Mouse (Mus musculus) thymus, postnatal 36 days (tissue): ENCODE data around the gene Bcap31.
A peak's percentile ranks its signal among the peaks of the same experiment; 100 is the strongest.
"Not testable (repeated sequence)": the region's sequence is repeated elsewhere in the genome, so short reads cannot be mapped to it uniquely, and the experiment has no call there.

Experiments
- DNase-seq, 2 experiments: peaks; one replicate each; pipeline ENCODE4 v3.0.0; 2022; ENCODE audit warnings: mixed read lengths in 2 of 2

Gene Bcap31

GRCm38 (mm10) chrX:73716109-73716661 is at the start of gene Bcap31, which contains the start of gene Abcd1:
TSS of gene Bcap31 (minus strand) at chrX:73716175.
TSS of gene Abcd1 (plus strand) at chrX:73716597.
- DNase-seq, result peak; percentile 95 to 97

- DNase-seq, result no peak
These were observed 49.3 kb upstream of the Bcap31 start for GRCm38 (mm10) chrX:73765311-73765710.

- DNase-seq, result no peak
These were observed 42.8 kb upstream of the Bcap31 start for GRCm38 (mm10) chrX:73758611-73759290.

GRCm38 (mm10) chrX:73756334-73757140 is 40.6 kb upstream of the Bcap31 start, which contains the start of gene Plxnb3:
TSS of gene Plxnb3 (plus strand) at chrX:73757090.
- DNase-seq, result no peak

GRCm38 (mm10) chrX:73748977-73749376 is 33.0 kb upstream of the Bcap31 start:
- DNase-seq, result no peak

- no peak for DNase-seq
These were observed 29.0 kb upstream of the Bcap31 start for GRCm38 (mm10) chrX:73744774-73745481.

- DNase-seq, result not testable (repeated sequence)
These were observed 23.9 kb upstream of the Bcap31 start for GRCm38 (mm10) chrX:73739841-73740240.

- DNase-seq, result no peak
These were observed 23.2 kb upstream of the Bcap31 start for GRCm38 (mm10) chrX:73739151-73739550.

- DNase-seq, result peak; percentile 3 to 16
These were observed 22.2 kb upstream of the Bcap31 start for GRCm38 (mm10) chrX:73738155-73738554.

- DNase-seq, result no peak
These were observed 14.9 kb upstream of the Bcap31 start for GRCm38 (mm10) chrX:73730908-73731307.

- peak; percentile 26 to 35 for DNase-seq
These were observed 2.8 kb upstream of the Bcap31 start for GRCm38 (mm10) chrX:73718686-73719362.

GRCm38 (mm10) chrX:73718271-73718670 is 2.3 kb upstream of the Bcap31 start:
- no peak for DNase-seq

- peak; percentile 39 to 54 for DNase-seq
These were observed 1.7 kb upstream of the Bcap31 start for GRCm38 (mm10) chrX:73717667-73718066.

- peak in 1 of 2 experiments; percentile 27 for DNase-seq
These were observed 952 bp upstream of the Bcap31 start for GRCm38 (mm10) chrX:73716709-73717545.

GRCm38 (mm10) chrX:73715476-73716108 is 383 bp downstream of the Bcap31 start:
- DNase-seq, result peak; percentile 51 to 60

- no peak for DNase-seq
These were observed 15.5 kb downstream of the Bcap31 start for GRCm38 (mm10) chrX:73700472-73700871.

GRCm38 (mm10) chrX:73690917-73691629 is 24.9 kb downstream of the Bcap31 start:
- peak; percentile 36 to 47 for DNase-seq

- DNase-seq, result no peak
These were observed 30.3 kb downstream of the Bcap31 start for GRCm38 (mm10) chrX:73685629-73686028.

GRCm38 (mm10) chrX:73684978-73685377 is 31.0 kb downstream of the Bcap31 start:
- no peak for DNase-seq

- DNase-seq, result no peak
These were observed 31.8 kb downstream of the Bcap31 start for GRCm38 (mm10) chrX:73684156-73684555.
